Mouse (Mus musculus) hindbrain, postnatal 0 days (tissue): ENCODE results near the gene Cinp. TPM values are rescaled to one million over a fixed set of nuclear protein-coding genes. Genes with fewer than 3 reads are reported as not detected.

ENCODE experiments used
- ATAC-seq: fragments of 200-750 bp; cut with Nextera tagmentation; 2 replicates; pipeline ENCODE4 v1.8.0; 2017; ENCODE audit warnings: mild to moderate bottlenecking, moderate TSS enrichment, moderate library complexity
- DNase-seq: peaks from one replicate; pipeline ENCODE4 v3.0.0-alpha.2; 2015; ENCODE audit warnings: low spot score
- H3K27ac ChIP-seq: fragments of 300-500 bp; sonication (generic); 2 replicates; pipeline ENCODE4 v1.5.1; 2014; ENCODE audit warnings: mild to moderate bottlenecking
- H3K27me3 ChIP-seq: fragments of 300-500 bp; sonication (generic); 2 replicates; pipeline ENCODE4 v1.6.1; 2014; ENCODE audit warnings: low read length, mixed read lengths; ENCODE audit not compliant: insufficient read depth
- H3K36me3 ChIP-seq: fragments of 300-500 bp; sonication (generic); 2 replicates; pipeline ENCODE4 v1.6.1; 2014; ENCODE audit warnings: low read length, mixed read lengths; ENCODE audit not compliant: insufficient read depth
- H3K4me1 ChIP-seq: fragments of 300-500 bp; sonication (generic); 2 replicates; pipeline ENCODE4 v1.6.1; 2014; ENCODE audit warnings: antibody characterized with exemption, low read length, mixed read lengths; ENCODE audit not compliant: insufficient read depth
- H3K4me2 ChIP-seq: fragments of 300-500 bp; sonication (generic); 2 replicates; pipeline ENCODE4 v1.6.1; 2014; ENCODE audit warnings: low read depth, mild to moderate bottlenecking, low read length, moderate library complexity, mixed read lengths
- H3K4me3 ChIP-seq: fragments of 300-500 bp; sonication (generic); 2 replicates; pipeline ENCODE4 v1.5.1; 2014; ENCODE audit warnings: low read length
- H3K9ac ChIP-seq: fragments of 300-500 bp; sonication (generic); replicated peaks from 2 replicates; pipeline ENCODE4 v1.6.1; 2014; ENCODE audit warnings: mild to moderate bottlenecking, low read length, moderate library complexity, mixed read lengths
- H3K9me3 ChIP-seq: fragments of 300-500 bp; sonication (generic); 2 replicates; pipeline ENCODE4 v1.6.1; 2016; ENCODE audit warnings: low read length, mixed read lengths
- CTCF ChIP-seq: IDR thresholded peaks from 2 replicates; pipeline ENCODE4 v1.5.1; 2016; ENCODE audit warnings: antibody characterized with exemption, control low read depth, low read depth
- WGBS: fragments of 180-500 bp; shearing (Covaris S2); extraction: QIAGEN DNeasy Blood & Tissue Kit; methylation state at CpG from one replicate; pipeline ENCODE4 v1.1.7; 2014; 5-methylcytosine and 5-hydroxymethylcytosine counted together
- polyA plus RNA-seq: library from polyadenylated mRNA; unstranded; fragments of >200 nt; fragmentation: Nextera tagmentation; extraction: Ambion mirVana; gene quantifications from 2 replicates; pipeline ENCODE4 v1.2.1, GENCODE M21; 2015
- total RNA-seq: library from RNA; depleted of rRNA; stranded (reverse); fragments of >200 nt; gene quantifications from 2 replicates; pipeline ENCODE4 v1.2.3, GENCODE M21; 2014; rRNA removed

Cinp gene
- total RNA-seq (96.6 and 125 TPM in 2 replicates), polyA plus RNA-seq (85.1 and 86.3 TPM in 2 replicates)

GRCm38 (mm10) chr12:110889036-110890020, at the start of gene Cinp, which contains the start of gene Tecpr2:
TSS of gene Cinp (minus strand) at chr12:110889145.
TSS of gene Tecpr2 (plus strand) at chr12:110889264.
- H3K9ac ChIP-seq, result peak within 1 kb of the TSS; percentile 89
- H3K9me3 ChIP-seq, result no peaks in the 10 kb centered on the region
- no peak for TF ChIP-seq CTCF
- peak within 1 kb of the TSS; percentile 93 for H3K4me2 ChIP-seq
- peaks cover 6% of the 10 kb centered on the region for H3K4me1 ChIP-seq
- ATAC-seq (peak; percentile 99), DNase-seq (peak; percentile 99)
- no peaks in the 10 kb centered on the region for H3K27me3 ChIP-seq
- H3K27ac ChIP-seq, result peak within 1 kb of the TSS; percentile 87
- 2% methylated on average over 59 of the region's 74 CpGs for WGBS
- H3K36me3 ChIP-seq, result no peaks in the 10 kb centered on the region; the same call in 1 of the 2 replicates
- peak within 1 kb of the TSS; percentile 89 for H3K4me3 ChIP-seq

DNA sequence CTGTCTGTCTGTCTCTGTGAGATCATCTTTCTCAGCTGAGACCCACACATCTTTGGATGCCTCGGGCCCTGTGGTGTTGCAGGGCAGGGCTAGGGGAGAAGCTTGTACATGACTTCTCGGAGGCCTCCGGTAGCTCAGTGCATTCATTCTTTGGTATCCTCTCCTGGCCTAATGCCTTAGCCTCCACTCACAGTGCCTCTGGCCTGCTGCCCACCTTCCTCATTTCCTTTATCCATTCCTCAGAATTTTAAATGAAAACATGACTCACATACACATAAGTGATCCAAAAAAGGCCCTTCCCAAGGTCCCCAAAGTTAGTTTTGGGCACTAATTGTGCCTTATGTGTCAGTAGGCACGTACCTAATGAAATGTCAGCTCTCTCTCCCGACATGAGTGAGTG, 48.6 kb upstream of the Cinp start:
- 77% methylated on average over 5 of the region's 5 CpGs for WGBS
- Histone ChIP-seq H3K36me3 (peaks cover 32% of the 10 kb centered on the region; the same call in 1 of the 2 replicates), H3K27me3 (no peaks in the 10 kb centered on the region), H3K9me3 (no peaks in the 10 kb centered on the region), H3K4me1 (no peaks in the 10 kb centered on the region), H3K4me2 (no peak overlapping the region), H3K27ac (no peak overlapping the region), H3K4me3 (no peak overlapping the region), H3K9ac (no peak overlapping the region)
- ATAC-seq, result no peak
- DNase-seq, result no peak
- TF ChIP-seq CTCF, result no peak

- Histone ChIP-seq H3K4me2 (no peak overlapping the region), H3K36me3 (peaks cover 40% of the 10 kb centered on the region; the same call in 1 of the 2 replicates), H3K4me1 (no peaks in the 10 kb centered on the region), H3K9ac (no peak overlapping the region), H3K27ac (no peak overlapping the region), H3K4me3 (no peak overlapping the region), H3K9me3 (no peaks in the 10 kb centered on the region), H3K27me3 (no peaks in the 10 kb centered on the region)
- ATAC-seq, result peak; percentile 95
- peak; percentile 93 for TF ChIP-seq CTCF
- WGBS, result 49% methylated on average over 9 of the region's 9 CpGs
- DNase-seq, result peak; percentile 91
These were observed 47.2 kb upstream of the Cinp start for GRCm38 (mm10) chr12:110935983-110936620.

- Histone ChIP-seq H3K36me3 (peaks cover 25% of the 10 kb centered on the region; the same call in 1 of the 2 replicates), H3K9ac (no peak overlapping the region), H3K27ac (no peak overlapping the region), H3K27me3 (no peaks in the 10 kb centered on the region), H3K9me3 (no peaks in the 10 kb centered on the region), H3K4me1 (no peaks in the 10 kb centered on the region), H3K4me3 (no peak overlapping the region), H3K4me2 (no peak overlapping the region)
- peak; percentile 25; the same call in 1 of the 2 replicates for ATAC-seq
- 82% methylated on average over 5 of the region's 5 CpGs for WGBS
- no peak for DNase-seq
- no peak for TF ChIP-seq CTCF
These were observed 43.9 kb upstream of the Cinp start for GRCm38 (mm10) chr12:110932820-110933219.

DNA sequence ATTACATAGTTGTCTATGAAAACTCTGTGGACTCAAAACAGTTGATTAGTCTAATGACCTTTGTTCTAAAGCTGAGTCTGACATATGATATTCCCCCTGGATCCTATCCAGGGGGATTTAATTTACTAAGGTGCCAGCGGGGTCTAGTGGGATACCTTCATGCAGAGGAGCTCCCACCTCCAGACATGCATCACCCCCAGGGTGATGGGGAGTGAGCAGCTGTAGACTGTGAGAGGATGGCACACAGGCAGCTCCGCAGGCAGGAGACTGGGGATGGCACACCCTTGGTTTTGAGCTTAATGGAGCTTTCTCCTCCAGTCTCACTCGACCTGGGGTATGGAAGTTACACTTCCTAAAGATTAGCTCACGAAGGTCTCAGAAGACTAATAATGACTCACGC, 32.6 kb upstream of the Cinp start:
- Histone ChIP-seq H3K9ac (no peak overlapping the region), H3K4me2 (no peak overlapping the region), H3K27ac (no peak overlapping the region), H3K4me1 (no peaks in the 10 kb centered on the region), H3K27me3 (no peaks in the 10 kb centered on the region), H3K36me3 (peaks cover 20% of the 10 kb centered on the region), H3K9me3 (no peaks in the 10 kb centered on the region), H3K4me3 (no peak overlapping the region)
- ATAC-seq, result no peak
- no peak for DNase-seq
- WGBS, result 87% methylated on average over 5 of the region's 5 CpGs
- TF ChIP-seq CTCF, result no peak

DNA sequence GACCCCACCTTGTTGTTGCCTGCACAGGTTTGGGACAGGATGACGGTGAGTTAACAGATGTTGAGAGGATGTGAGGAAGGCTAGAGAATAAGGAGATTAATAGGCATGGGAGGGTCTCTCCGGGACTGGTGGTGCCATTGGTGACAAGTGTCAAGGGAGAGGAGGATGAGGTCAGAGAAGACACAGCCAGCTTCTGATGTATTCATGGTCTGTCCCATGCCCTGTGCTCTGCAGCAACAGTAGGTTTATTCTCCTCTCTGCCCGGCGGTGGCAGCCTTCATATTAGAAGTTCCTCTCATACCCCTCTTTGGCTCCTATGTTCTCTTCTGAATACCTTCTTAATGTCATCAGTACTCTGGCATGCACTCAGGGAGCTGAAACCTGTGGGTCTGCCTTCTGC, 31.3 kb upstream of the Cinp start:
- no peak overlapping the region for H3K9ac ChIP-seq
- TF ChIP-seq CTCF, result no peak
- H3K27ac ChIP-seq, result no peak overlapping the region
- DNase-seq, result no peak
- H3K36me3 ChIP-seq, result peaks cover 19% of the 10 kb centered on the region
- WGBS, result 92% methylated on average over 4 of the region's 4 CpGs
- no peaks in the 10 kb centered on the region for H3K9me3 ChIP-seq
- H3K4me2 ChIP-seq, result no peak overlapping the region
- no peaks in the 10 kb centered on the region for H3K27me3 ChIP-seq
- no peaks in the 10 kb centered on the region for H3K4me1 ChIP-seq
- H3K4me3 ChIP-seq, result no peak overlapping the region
- no peak for ATAC-seq
